Mouse (Mus musculus) limb, embryonic 11.5 days (tissue): Measurements from ENCODE around the gene Wdr83os. TPM values are rescaled to one million over a fixed set of nuclear protein-coding genes. Genes with fewer than 3 reads are reported as not detected.
"Not testable (repeated sequence)": the region's sequence is repeated elsewhere in the genome, so short reads cannot be mapped to it uniquely, and the experiment has no call there.

Source experiments
- ATAC-seq: fragments of 200-750 bp; cut with Nextera tagmentation; 2 replicates; pipeline ENCODE4 v1.8.0; 2017; ENCODE audit warnings: low read depth; ENCODE audit not compliant: insufficient number of reproducible peaks, low FRiP score, low TSS enrichment
- DNase-seq: peaks from one replicate; pipeline ENCODE4 v3.0.0-alpha.2; 2015; ENCODE audit warnings: low spot score
- H3K27ac ChIP-seq: fragments of 300-500 bp; sonication (generic); replicated peaks from 2 replicates; pipeline ENCODE4 v1.5.1; 2014; ENCODE audit warnings: low read depth, mild to moderate bottlenecking, low read length
- H3K27me3 ChIP-seq: fragments of 300-500 bp; sonication (generic); 2 replicates; pipeline ENCODE4 v1.6.1; 2014; ENCODE audit warnings: mild to moderate bottlenecking, low read length, mixed read lengths; ENCODE audit not compliant: control insufficient read depth, insufficient read depth
- H3K36me3 ChIP-seq: fragments of 300-500 bp; sonication (generic); 2 replicates; pipeline ENCODE4 v1.6.1; 2014; ENCODE audit warnings: mild to moderate bottlenecking, low read length, moderate library complexity, mixed read lengths; ENCODE audit not compliant: control insufficient read depth, insufficient read depth
- H3K4me1 ChIP-seq: fragments of 300-500 bp; sonication (generic); 2 replicates; pipeline ENCODE4 v1.6.1; 2014; ENCODE audit warnings: low read length, mixed read lengths; ENCODE audit not compliant: control insufficient read depth, insufficient read depth
- H3K4me2 ChIP-seq: fragments of 300-500 bp; sonication (generic); 2 replicates; pipeline ENCODE4 v1.6.1; 2014; ENCODE audit warnings: low read depth, mild to moderate bottlenecking, moderate library complexity; ENCODE audit not compliant: severe bottlenecking
- H3K4me3 ChIP-seq: fragments of 300-500 bp; sonication (generic); 2 replicates; pipeline ENCODE4 v1.5.1; 2014; ENCODE audit warnings: low read depth, low read length
- H3K9ac ChIP-seq: fragments of 300-500 bp; sonication (generic); 2 replicates; pipeline ENCODE4 v1.6.1; 2014; ENCODE audit warnings: mild to moderate bottlenecking, low read length
- H3K9me3 ChIP-seq: fragments of 300-500 bp; sonication (generic); 2 replicates; pipeline ENCODE4 v1.6.1; 2016; ENCODE audit warnings: low read length; ENCODE audit not compliant: control insufficient read depth
- WGBS: fragments of 180-500 bp; shearing (Covaris S2); extraction: QIAGEN DNeasy Blood & Tissue Kit; methylation state at CpG from one replicate; pipeline ENCODE4 v1.1.7; 2014; 5-methylcytosine and 5-hydroxymethylcytosine counted together
- polyA plus RNA-seq: library from polyadenylated mRNA; unstranded; fragments of >200 nt; fragmentation: Nextera tagmentation; extraction: Ambion mirVana; gene quantifications from 2 replicates; pipeline ENCODE4 v1.2.1, GENCODE M21; 2014

The Wdr83os gene
- polyA plus RNA-seq, 1 experiment from 2014 or later: 115 TPM

DNA sequence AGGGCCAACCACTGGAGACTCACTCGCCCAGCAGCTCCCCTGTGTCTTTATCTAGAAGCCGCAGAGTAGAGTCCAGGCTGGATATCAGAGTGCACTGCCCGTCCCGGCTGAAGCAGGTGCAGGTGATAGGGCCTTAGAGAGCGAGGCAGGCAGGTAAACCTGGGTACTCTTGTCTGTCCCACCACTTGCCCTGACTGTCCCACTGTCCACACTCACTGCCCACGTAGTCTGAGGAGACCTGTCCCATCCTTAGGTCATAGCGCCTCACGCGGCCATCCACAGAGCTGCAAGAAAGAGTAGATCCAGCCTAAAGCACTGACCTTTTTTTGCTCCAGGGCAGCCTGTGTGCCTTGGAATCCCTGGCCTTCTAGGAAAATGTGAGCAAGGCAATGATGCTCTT lies 4.5 kb upstream of the Wdr83os start:
- 79% methylated on average over 9 of the region's 9 CpGs for WGBS
- H3K4me2 ChIP-seq: no peak overlapping the region
- no peak overlapping the region for H3K9ac ChIP-seq
- no peak overlapping the region for H3K27ac ChIP-seq
- no peak overlapping the region for H3K4me3 ChIP-seq
- H3K9me3 ChIP-seq: no peaks in the 10 kb centered on the region
- peaks cover 8% of the 10 kb centered on the region; the same call in 1 of the 2 replicates for H3K36me3 ChIP-seq
- H3K4me1 ChIP-seq: 0 out of 2 replicates have a peak, but pooled peaks cover 3% of the 10 kb centered on the region
- ATAC-seq (no peak), DNase-seq (peak; percentile 43)
- H3K27me3 ChIP-seq: no peaks in the 10 kb centered on the region

DNA sequence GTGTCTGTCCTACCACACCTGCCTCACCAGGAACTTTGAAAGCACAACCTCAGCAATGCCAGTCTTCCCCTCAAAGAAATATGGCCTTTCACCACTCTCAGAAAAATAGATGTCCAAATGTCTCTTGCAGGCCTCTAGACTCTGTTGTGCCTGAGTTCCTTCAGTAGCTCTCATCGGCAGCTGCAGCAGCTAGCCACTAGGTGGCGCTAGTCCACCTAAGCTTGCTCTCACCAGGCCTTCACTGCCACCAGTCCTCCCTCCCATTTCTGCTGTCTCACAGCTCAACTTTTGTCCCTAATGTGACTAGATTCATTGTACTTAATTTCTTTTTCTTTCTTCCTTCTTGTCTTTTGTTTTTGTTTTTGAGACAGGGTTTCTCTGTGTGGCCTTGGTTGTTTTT lies 3.5 kb upstream of the Wdr83os start:
- ATAC-seq (no peak), DNase-seq (peak; percentile 87)
- no peaks in the 10 kb centered on the region for H3K9me3 ChIP-seq
- H3K27me3 ChIP-seq: no peaks in the 10 kb centered on the region
- peaks cover 8% of the 10 kb centered on the region; the same call in 1 of the 2 replicates for H3K36me3 ChIP-seq
- 0% methylated on average over 2 of the region's 2 CpGs for WGBS
- peaks cover 7% of the 10 kb centered on the region; the same call in 1 of the 2 replicates for H3K4me1 ChIP-seq
- no peak overlapping the region for H3K9ac ChIP-seq
- H3K4me2 ChIP-seq: no peak overlapping the region
- no peak overlapping the region for H3K27ac ChIP-seq
- H3K4me3 ChIP-seq: no peak overlapping the region

DNA sequence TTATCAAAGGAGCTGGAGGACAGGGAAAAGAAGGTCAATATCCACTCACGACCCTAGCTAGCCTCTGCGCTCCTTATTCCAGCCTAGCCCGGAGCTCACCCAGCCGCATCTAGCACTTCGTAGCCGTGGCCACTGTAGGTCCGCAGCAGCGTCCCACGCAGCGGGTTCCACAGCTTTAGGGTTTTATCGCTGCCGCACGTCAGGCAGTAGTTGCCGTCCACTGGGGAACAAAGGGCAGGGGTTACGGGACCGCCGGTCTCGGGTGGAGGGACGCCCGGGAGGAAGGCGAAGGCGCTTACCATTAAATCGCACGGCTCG lies 367 bp upstream of the Wdr83os start:
- DNase-seq (no peak), ATAC-seq (no peak)
- Histone ChIP-seq H3K36me3 (peaks cover 5% of the 10 kb centered on the region; the same call in 1 of the 2 replicates), H3K9me3 (no peaks in the 10 kb centered on the region), H3K27ac (no peak overlapping the region; the same call in 1 of the 2 replicates), H3K27me3 (no peaks in the 10 kb centered on the region), H3K4me1 (peaks cover 12% of the 10 kb centered on the region; the same call in 1 of the 2 replicates), H3K4me2 (peak overlapping the region; percentile 75), H3K9ac (peak overlapping the region; percentile 83), H3K4me3 (peak overlapping the region; percentile 82)
- WGBS: 1% methylated on average over 25 of the region's 25 CpGs

DNA sequence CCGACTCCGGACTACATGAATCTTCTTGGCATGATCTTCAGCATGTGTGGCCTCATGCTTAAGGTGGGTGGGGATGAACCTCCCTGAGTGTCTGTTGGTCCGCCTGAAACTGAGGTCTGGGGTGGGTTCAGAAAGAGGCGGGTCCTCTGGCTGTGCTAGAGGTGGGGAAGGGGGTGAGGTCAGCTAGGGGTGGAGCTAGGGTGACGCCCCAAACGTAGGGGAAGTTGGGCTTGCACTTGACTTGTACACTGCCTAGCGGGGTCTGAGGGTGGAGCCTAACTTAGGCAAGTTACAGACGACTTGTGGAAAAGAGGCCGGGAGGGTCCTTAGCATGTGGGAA lies 646 bp downstream of the Wdr83os start, which contains the start of gene Wdr83:
Gene Wdr83, minus strand, starts transcription at position 91 of the 340 bp plus-strand sequence.
- peak within 1 kb of the TSS; percentile 83 for H3K9ac ChIP-seq
- H3K36me3 ChIP-seq: peaks cover 3% of the 10 kb centered on the region
- WGBS: under 1% methylated on average over 9 of the region's 9 CpGs
- peaks cover 12% of the 10 kb centered on the region; the same call in 1 of the 2 replicates for H3K4me1 ChIP-seq
- H3K9me3 ChIP-seq: no peaks in the 10 kb centered on the region
- no peaks in the 10 kb centered on the region for H3K27me3 ChIP-seq
- H3K4me2 ChIP-seq: peak within 1 kb of the TSS; percentile 75
- H3K4me3 ChIP-seq: peak within 1 kb of the TSS; percentile 82
- ATAC-seq (peak; percentile 76), DNase-seq (peak; percentile 70)
- no peak within 1 kb of the TSS; the same call in 1 of the 2 replicates for H3K27ac ChIP-seq

DNA sequence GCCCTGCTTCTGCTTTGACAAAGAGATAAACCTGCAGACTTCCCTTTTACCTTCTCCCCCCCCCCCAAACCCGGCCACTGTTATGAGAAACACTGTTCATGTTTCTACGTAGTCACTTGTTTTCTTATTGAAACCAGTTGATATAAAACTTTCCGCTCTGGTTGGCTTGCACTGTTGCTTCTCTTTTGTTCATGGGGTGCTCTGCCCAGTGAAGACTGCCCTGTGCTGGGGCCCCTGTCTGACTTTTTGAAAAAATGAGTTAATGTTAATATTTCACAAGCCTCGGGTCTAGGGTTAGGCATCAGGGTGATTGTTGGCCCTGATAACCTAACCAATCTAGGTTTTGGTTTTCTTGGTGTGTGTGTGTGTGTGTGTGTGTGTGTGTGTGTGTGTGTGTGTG lies 1.6 kb downstream of the Wdr83os start:
- not testable (repeated sequence) for H3K4me3 ChIP-seq, ATAC-seq, H3K4me2 ChIP-seq, H3K27me3 ChIP-seq, H3K36me3 ChIP-seq, H3K9ac ChIP-seq, H3K9me3 ChIP-seq, H3K27ac ChIP-seq, DNase-seq
- peaks cover 12% of the 10 kb centered on the region; the same call in 1 of the 2 replicates for H3K4me1 ChIP-seq
- 92% methylated on average over 4 of the region's 4 CpGs for WGBS

DNA sequence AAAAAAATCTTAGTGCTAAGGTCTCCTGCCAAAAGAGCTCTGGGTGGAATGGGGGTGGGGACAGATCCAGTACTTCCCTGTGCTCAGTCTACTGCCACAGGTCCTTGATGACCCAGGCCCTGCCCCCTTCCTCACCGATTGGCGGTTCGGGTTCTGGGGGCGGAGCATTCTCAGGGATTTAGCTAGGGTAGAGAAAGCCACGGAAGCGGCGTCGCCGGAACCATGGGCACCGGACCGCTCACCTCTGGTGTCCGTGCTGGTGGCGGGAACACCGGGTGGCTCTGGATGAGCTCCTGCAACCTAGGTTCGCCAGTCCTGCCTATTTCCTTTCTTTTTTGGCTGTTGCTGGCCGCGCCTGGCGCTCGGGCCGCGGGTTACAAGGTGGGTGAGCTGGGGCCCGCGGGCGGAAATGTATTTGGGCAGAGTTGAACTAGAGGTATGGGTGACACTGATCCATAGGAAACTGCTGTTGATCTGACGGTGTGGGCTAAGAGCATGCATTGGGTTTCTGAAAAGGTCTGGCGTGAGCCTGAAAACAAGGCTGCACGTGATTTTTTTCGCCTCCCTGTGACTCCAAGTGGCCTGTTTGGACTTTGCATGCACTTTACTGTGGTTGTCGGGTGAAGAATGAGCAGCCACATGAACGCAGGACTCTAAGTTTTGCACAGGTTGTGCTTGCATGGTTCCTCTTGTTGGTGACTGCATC lies 2.7 kb downstream of the Wdr83os start, which contains the start of gene Man2b1:
Gene Man2b1, plus strand, starts transcription at position 163 of the 706 bp plus-strand sequence.
- Histone ChIP-seq H3K9ac (peak within 1 kb of the TSS; percentile 72), H3K4me1 (peaks cover 12% of the 10 kb centered on the region; the same call in 1 of the 2 replicates), H3K27ac (no peak within 1 kb of the TSS), H3K9me3 (no peaks in the 10 kb centered on the region), H3K36me3 (peaks cover 3% of the 10 kb centered on the region), H3K4me3 (peak within 1 kb of the TSS; percentile 55), H3K4me2 (peak within 1 kb of the TSS; percentile 66), H3K27me3 (no peaks in the 10 kb centered on the region)
- WGBS: under 1% methylated on average over 30 of the region's 30 CpGs
- ATAC-seq: peak; percentile 84
- peak; percentile 83 for DNase-seq

DNA sequence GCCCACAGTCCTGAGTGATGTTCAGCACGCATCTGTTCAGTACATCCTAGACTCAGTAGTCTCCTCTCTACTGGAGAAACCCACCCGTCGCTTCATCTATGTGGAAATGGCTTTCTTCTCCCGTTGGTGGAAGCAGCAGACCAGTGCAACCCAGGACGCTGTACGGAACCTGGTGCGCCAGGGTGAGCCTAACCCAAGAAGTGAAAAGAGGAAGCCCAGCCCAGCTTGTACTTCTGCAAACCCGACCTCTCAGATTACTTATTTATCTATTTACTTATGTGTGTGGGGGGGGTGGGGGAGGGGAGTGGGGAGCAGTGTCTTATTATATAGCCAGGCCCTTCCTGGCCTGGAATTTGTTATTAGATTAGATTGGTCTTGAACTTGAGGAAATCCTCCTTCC lies 4.1 kb downstream of the Wdr83os start:
- no peak overlapping the region for H3K4me3 ChIP-seq
- no peaks in the 10 kb centered on the region for H3K27me3 ChIP-seq
- ATAC-seq (no peak), DNase-seq (no peak)
- H3K9me3 ChIP-seq: no peaks in the 10 kb centered on the region
- H3K36me3 ChIP-seq: peaks cover 5% of the 10 kb centered on the region
- 84% methylated on average over 8 of the region's 8 CpGs for WGBS
- no peak overlapping the region for H3K27ac ChIP-seq
- no peak overlapping the region for H3K4me2 ChIP-seq
- peaks cover 12% of the 10 kb centered on the region; the same call in 1 of the 2 replicates for H3K4me1 ChIP-seq
- H3K9ac ChIP-seq: no peak overlapping the region

DNA sequence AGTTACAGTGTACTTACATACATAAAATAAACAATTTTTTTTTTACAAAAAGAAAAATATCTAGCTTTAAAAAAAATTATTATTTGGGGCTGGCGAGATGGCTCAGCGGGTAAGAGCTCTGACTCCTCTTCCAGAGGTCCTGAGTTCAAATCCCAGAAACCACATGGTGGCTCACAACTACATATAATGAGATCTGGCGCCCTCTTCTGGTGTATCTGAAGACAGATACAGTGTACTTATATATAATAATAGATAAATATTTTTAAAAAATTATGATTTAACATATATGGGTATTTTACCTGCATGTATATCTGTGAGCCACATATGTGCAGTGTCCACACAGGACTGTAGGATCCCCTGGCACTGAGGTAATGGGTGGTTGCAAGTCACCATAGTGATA lies 5.7 kb downstream of the Wdr83os start:
- 79% methylated on average over 3 of the region's 3 CpGs for WGBS
- Histone ChIP-seq H3K9me3 (no peaks in the 10 kb centered on the region), H3K4me3 (no peak overlapping the region), H3K4me1 (peaks cover 9% of the 10 kb centered on the region; the same call in 1 of the 2 replicates), H3K9ac (no peak overlapping the region), H3K36me3 (peaks cover 6% of the 10 kb centered on the region), H3K27ac (no peak overlapping the region), H3K4me2 (no peak overlapping the region), H3K27me3 (no peaks in the 10 kb centered on the region)
- ATAC-seq (no peak), DNase-seq (no peak)
